Mouse (Mus musculus) ES-E14 (cell line): ENCODE results near the gene Ctsc. TPM values are rescaled to one million over a fixed set of nuclear protein-coding genes. Genes with fewer than 3 reads are reported as not detected.

Experiments used
- DNase-seq: peaks from one replicate; pipeline ENCODE4 v3.0.0-alpha.2; 2013; ENCODE audit warnings: low read depth, low spot score
- H3K27ac ChIP-seq: 2 replicates; pipeline ENCODE4 v1.5.1; 2012; ENCODE audit warnings: low read depth, mild to moderate bottlenecking, low read length, moderate library complexity, mixed read lengths; ENCODE audit not compliant: poor library complexity, insufficient read depth, severe bottlenecking
- H3K36me3 ChIP-seq: 2 replicates; pipeline ENCODE4 v1.6.1; 2012; ENCODE audit warnings: mild to moderate bottlenecking, low read length, moderate library complexity, mixed read lengths; ENCODE audit not compliant: control insufficient read depth, poor library complexity, insufficient read depth, severe bottlenecking
- H3K4me1 ChIP-seq, 2 experiments: fragments of 150-350 bp in 1 of 2; sonication (generic) in 1 of 2; 2 replicates each; pipeline ENCODE4 v1.6.1; 2012; ENCODE audit warnings: low read length in 2 of 2, mild to moderate bottlenecking in 1 of 2, mixed read lengths in 1 of 2; ENCODE audit not compliant: control insufficient read depth in 2 of 2, insufficient read depth in 2 of 2, poor library complexity in 1 of 2
- H3K4me3 ChIP-seq, 2 experiments: fragments of 150-350 bp in 1 of 2; sonication (generic) in 1 of 2; 2 replicates each; pipeline ENCODE4 v1.5.1; 2012; ENCODE audit warnings: low read length in 2 of 2, low read depth in 1 of 2, mild to moderate bottlenecking in 1 of 2, mixed read lengths in 1 of 2; ENCODE audit not compliant: insufficient read depth in 1 of 2, poor library complexity in 1 of 2, severe bottlenecking in 1 of 2
- H3K9ac ChIP-seq: 2 replicates; pipeline ENCODE4 v1.6.1; 2012; ENCODE audit warnings: low read depth, mild to moderate bottlenecking, low read length, mixed read lengths; ENCODE audit not compliant: poor library complexity, insufficient read depth, severe bottlenecking
- H3K9me3 ChIP-seq: fragments of 150-350 bp; sonication (generic); 2 replicates; pipeline ENCODE4 v1.6.1; 2012; ENCODE audit warnings: low read depth, mild to moderate bottlenecking, low read length; ENCODE audit not compliant: control insufficient read depth, insufficient read depth
- CHD2 ChIP-seq: IDR thresholded peaks from 2 replicates; pipeline ENCODE4 v1.6.1; 2014; ENCODE audit warnings: mild to moderate bottlenecking, low read depth, low read length, inconsistent platforms
- HCFC1 ChIP-seq: IDR thresholded peaks from 2 replicates; pipeline ENCODE4 v1.6.1; 2012; ENCODE audit warnings: low read length, inconsistent platforms, borderline replicate concordance; ENCODE audit not compliant: insufficient read depth
- MAFK ChIP-seq: IDR thresholded peaks from 2 replicates; pipeline ENCODE4 v1.6.1; 2014; ENCODE audit warnings: mild to moderate bottlenecking, low read depth, low read length, inconsistent platforms; ENCODE audit not compliant: insufficient read depth
- ZC3H11A ChIP-seq: IDR thresholded peaks from 2 replicates; pipeline ENCODE4 v1.6.1; 2012; ENCODE audit warnings: low read depth, mild to moderate bottlenecking, inconsistent platforms, low read length, borderline replicate concordance
- ZNF384 ChIP-seq: IDR thresholded peaks from 2 replicates; pipeline ENCODE4 v1.6.1; 2012; ENCODE audit warnings: low read depth, low read length, inconsistent platforms
- in situ Hi-C, 2 experiments: fragments of 600-800 bp; cut with MboI; formaldehyde crosslinking; loops; one replicate each; pipeline ENCODE4 v1.15.1; 2025; ENCODE audit warnings: low sequenced_read_pairs in 2 of 2, inconsistent platforms in 1 of 2; ENCODE audit not compliant: unreplicated experiment in 2 of 2
- total RNA-seq: library from RNA; depleted of rRNA; stranded (reverse); fragments of 300-350 nt; gene quantifications from 2 replicates; pipeline ENCODE4 v1.2.3, GENCODE M21; 2012

Gene Ctsc
- total RNA-seq, 1 experiment: 18.9 TPM

- in situ Hi-C loops: no loop called here
- no peak for DNase-seq
- Histone ChIP-seq H3K27ac (no peak overlapping the region), H3K4me3 (no peak overlapping the region), H3K9me3 (no peaks in the 10 kb centered on the region), H3K9ac (no peak overlapping the region), H3K36me3 (no peaks in the 10 kb centered on the region), H3K4me1 (0 out of 4 replicates have a peak, but pooled peaks cover 0 to 2% of the 10 kb centered on the region in 2 experiments)
- TF ChIP-seq CHD2 (no peak), HCFC1 (no peak), MAFK (no peak), ZC3H11A (no peak), ZNF384 (no peak)
These were observed 23.0 kb upstream of the Ctsc start for GRCm38 (mm10) chr7:88254884-88255283.

- no peaks in the 10 kb centered on the region for H3K9me3 ChIP-seq
- no peaks in the 10 kb centered on the region for H3K36me3 ChIP-seq
- no peak overlapping the region for H3K4me3 ChIP-seq
- DNase-seq: no peak
- TF ChIP-seq ZC3H11A (no peak), HCFC1 (no peak), MAFK (no peak), CHD2 (no peak), ZNF384 (no peak)
- no peak overlapping the region for H3K9ac ChIP-seq
- in situ Hi-C loops: no loop called here
- no peak overlapping the region for H3K27ac ChIP-seq
- H3K4me1 ChIP-seq: 0 out of 4 replicates have a peak, but pooled peaks cover 0 to 2% of the 10 kb centered on the region in 2 experiments
These were observed 18.5 kb upstream of the Ctsc start for GRCm38 (mm10) chr7:88259155-88259925.

- no peak for TF ChIP-seq ZNF384
- TF ChIP-seq MAFK: no peak
- no peak for TF ChIP-seq CHD2
- no peak for TF ChIP-seq ZC3H11A
- TF ChIP-seq HCFC1: no peak
- 0 out of 4 replicates have a peak, but pooled peaks cover 0 to 2% of the 10 kb centered on the region in 2 experiments for H3K4me1 ChIP-seq
- no peak for DNase-seq
- in situ Hi-C loops: no loop called here
- no peak overlapping the region for H3K9ac ChIP-seq
- H3K27ac ChIP-seq: no peak overlapping the region
- H3K4me3 ChIP-seq: no peak overlapping the region
- H3K9me3 ChIP-seq: no peaks in the 10 kb centered on the region
- no peaks in the 10 kb centered on the region for H3K36me3 ChIP-seq
These were observed 16.1 kb upstream of the Ctsc start for GRCm38 (mm10) chr7:88261799-88262198.

GRCm38 (mm10) chr7:88264861-88265260, 13.0 kb upstream of the Ctsc start:
- no peak for DNase-seq
- Histone ChIP-seq H3K9me3 (no peaks in the 10 kb centered on the region), H3K27ac (no peak overlapping the region), H3K4me1 (no peaks in the 10 kb centered on the region), H3K9ac (no peak overlapping the region), H3K36me3 (no peaks in the 10 kb centered on the region), H3K4me3 (no peak overlapping the region)
- in situ Hi-C loops: no loop called here
- TF ChIP-seq MAFK (no peak), CHD2 (no peak), ZC3H11A (no peak), ZNF384 (no peak), HCFC1 (no peak)
